Mouse (Mus musculus) heart, postnatal 0 days (tissue): ENCODE measurements at regions not wholly inside any gene's neighbourhood (a gene's known extent, or its start where the extent isn't known, plus 50 kb on each side); places are given as distances from the start of the nearest gene placed in this dataset.

Experiments used
- CTCF ChIP-seq: IDR thresholded peaks from 2 replicates; pipeline ENCODE4 v1.5.1; 2016; ENCODE audit warnings: antibody characterized with exemption, control low read depth, low read depth
- EP300 ChIP-seq: IDR thresholded peaks from 2 replicates; pipeline ENCODE4 v1.6.1; 2016; ENCODE audit warnings: antibody characterized with exemption, low read depth

- TF ChIP-seq CTCF (no peak), EP300 (no peak)
Observed at GRCm38 (mm10) chr9:32029786-32030185, 86.2 kb upstream of the Arhgap32 start.
